Mouse (Mus musculus) megakaryocyte, embryonic 14.5 days (primary cell): ENCODE results near the gene Trip12.

ENCODE experiments used
- FLI1 ChIP-seq: IDR thresholded peaks from 2 replicates; pipeline ENCODE4 v1.6.1; 2012; ENCODE audit warnings: low read length, inconsistent platforms, mixed read lengths
- GATA1 ChIP-seq: IDR thresholded peaks from 3 replicates; pipeline ENCODE4 v1.6.1; 2012; ENCODE audit warnings: mixed read lengths, low read length, inconsistent platforms, borderline replicate concordance

DNA sequence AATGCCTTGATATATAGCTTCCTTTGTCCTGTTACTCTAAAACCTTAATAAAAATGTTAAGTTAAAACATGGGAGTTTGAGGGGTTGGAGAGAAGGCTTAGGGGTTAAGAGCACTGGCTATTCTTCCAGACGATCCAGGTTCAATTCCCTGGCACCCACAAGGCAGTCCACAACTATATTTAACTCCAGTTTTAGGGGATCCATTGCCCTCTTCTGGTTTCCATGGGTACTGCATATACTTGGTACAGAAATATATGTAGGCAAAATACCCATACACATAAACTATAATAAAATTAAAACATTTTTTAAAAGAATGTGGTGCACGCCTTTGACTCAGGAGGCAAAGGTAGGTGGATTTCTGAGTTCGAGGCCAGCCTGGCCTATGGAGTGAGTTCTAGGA lies 44.9 kb upstream of the Trip12 start:
- TF ChIP-seq FLI1 = no peak
- no peak for TF ChIP-seq GATA1
